Mouse (Mus musculus) heart, postnatal 10 days (tissue): ENCODE results near the gene Ahnak2. TPM values are rescaled to one million over a fixed set of nuclear protein-coding genes. Genes with fewer than 3 reads are reported as not detected.

Experiments
- DNase-seq, 2 experiments: peaks; one replicate each; pipeline ENCODE4 v3.0.0; 2021
- intact Hi-C: fragments of 180-260 bp; cut with DNase I; formaldehyde crosslinking; loops from one replicate; pipeline ENCODE4 v1.15.1; 2025
- total RNA-seq, 2 experiments: library from RNA; stranded (reverse); gene quantifications; 2 replicates each; pipeline ENCODE4 v1.2.3; 2021

Gene Ahnak2
- total RNA-seq, 2 experiments from 2014 or later: 13.6 to 17.4 TPM

GRCm38 (mm10) chr12:112764141-112764540, 38.3 kb downstream of the Ahnak2 start:
- no peak for DNase-seq
- intact Hi-C loops: no loop called here

GRCm38 (mm10) chr12:112763176-112763575, 39.3 kb downstream of the Ahnak2 start:
- DNase-seq: no peak
- intact Hi-C loops: no loop called here

DNA sequence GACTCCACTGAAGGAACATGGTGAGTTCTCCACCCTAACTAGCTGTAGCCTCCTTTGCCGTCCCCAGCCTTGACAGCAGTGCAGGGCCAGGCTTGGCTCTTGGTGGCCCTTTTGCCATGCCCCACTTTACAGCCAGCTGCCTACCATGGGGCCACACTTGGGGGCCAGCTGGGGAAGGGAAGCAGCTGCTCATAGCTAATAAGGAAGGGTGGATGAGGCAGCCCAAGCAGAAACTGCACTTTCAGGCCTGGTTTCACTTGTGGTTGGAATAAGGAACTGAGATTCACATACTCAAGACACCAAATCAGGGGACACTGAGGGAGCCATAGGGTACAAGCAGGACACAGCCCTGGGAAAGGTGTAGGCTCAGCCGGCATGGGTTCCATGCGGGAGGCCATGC, 40.4 kb downstream of the Ahnak2 start:
- no peak for DNase-seq
- intact Hi-C loops: no loop called here

DNA sequence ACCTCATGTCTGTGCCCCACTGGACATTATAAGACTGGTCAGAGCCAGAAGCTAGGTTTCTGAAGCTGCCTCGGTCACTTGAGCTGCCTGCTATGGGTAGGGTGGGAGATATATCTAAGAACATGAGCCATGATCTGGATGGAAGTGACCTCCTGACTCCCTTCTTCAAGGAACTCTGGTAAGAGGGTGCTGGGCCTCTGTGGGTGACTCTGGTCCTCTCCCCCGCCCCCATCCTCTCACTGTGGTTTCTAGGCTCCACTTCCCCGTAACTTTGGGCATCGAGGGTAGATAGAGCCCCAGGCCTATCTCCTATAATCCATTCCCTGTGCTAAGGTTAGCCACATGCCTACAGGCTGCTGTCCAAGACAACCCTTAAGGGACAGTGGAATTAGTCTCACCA, 41.0 kb downstream of the Ahnak2 start:
- intact Hi-C loops: no loop called here
- DNase-seq: no peak

- intact Hi-C loops: no loop called here
- no peak for DNase-seq
Observed at GRCm38 (mm10) chr12:112760154-112760926, 42.1 kb downstream of the Ahnak2 start, which contains the start of gene Pld4. Gene Pld4, plus strand, starts transcription at chr12:112760655.

- no peak for DNase-seq
- intact Hi-C loops: no loop called here
Observed at GRCm38 (mm10) chr12:112759471-112759870, 43.0 kb downstream of the Ahnak2 start.

- no peak for DNase-seq
- intact Hi-C loops: no loop called here
Observed at GRCm38 (mm10) chr12:112757896-112758295, 44.6 kb downstream of the Ahnak2 start.

DNA sequence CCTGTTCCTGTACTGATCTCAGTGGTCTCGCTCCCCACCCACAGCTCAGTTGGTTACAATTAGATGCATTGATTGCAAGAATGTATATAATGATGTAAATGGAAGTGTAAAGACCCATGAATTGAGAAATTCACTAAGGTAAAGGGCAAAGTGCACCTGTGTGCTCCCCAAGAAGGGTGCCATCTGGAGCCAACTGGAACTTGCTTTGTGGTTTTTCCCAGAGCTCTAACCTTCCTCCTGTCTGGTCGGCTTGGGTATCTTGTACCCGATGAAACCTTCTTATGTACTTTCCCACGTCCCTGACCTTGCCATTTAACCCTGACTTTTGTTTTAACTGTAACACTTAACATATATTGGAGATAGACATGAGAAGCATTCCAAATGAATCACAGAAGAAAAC, 46.6 kb downstream of the Ahnak2 start:
- intact Hi-C loops: no loop called here
- DNase-seq: no peak

GRCm38 (mm10) chr12:112752399-112752798, 50.1 kb downstream of the Ahnak2 start:
- DNase-seq: no peak
- intact Hi-C loops: no loop called here

DNA sequence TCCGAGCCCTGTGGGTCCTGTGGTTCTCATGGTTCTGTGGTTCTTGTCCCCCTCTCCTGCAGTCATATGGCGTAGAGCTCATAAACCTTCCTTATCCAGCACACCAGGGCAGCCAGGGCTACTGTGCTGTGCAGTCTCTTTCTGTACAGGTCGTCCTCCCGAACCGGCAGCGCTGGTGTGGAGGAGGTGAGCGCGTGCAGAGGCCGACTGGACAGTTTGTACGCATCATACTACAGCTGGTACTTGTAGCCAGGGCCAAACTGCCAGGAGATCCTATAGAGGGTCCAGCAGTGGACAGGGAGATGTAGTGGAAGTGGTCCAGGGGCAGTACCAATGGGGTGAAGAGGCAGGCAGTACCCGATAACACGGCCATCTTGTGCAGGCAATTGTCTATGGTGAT, 51.5 kb downstream of the Ahnak2 start:
- intact Hi-C loops: no loop called here
- no peak for DNase-seq

- DNase-seq: no peak
- intact Hi-C loops: loop anchor here (2.0 kb wide), 1 partner anchor 53 kb away; no protein-coding TSS in a partner anchor
Observed at GRCm38 (mm10) chr12:112747606-112747970, 54.9 kb downstream of the Ahnak2 start.

GRCm38 (mm10) chr12:112746808-112747605, 55.5 kb downstream of the Ahnak2 start:
- peak; percentile 64 to 77 for DNase-seq
- intact Hi-C loops: loop anchor here (1.0 to 2.0 kb wide), 2 partner anchors 54 to 97 kb away; no protein-coding TSS in a partner anchor

GRCm38 (mm10) chr12:112746461-112746807, 56.0 kb downstream of the Ahnak2 start:
- intact Hi-C loops: loop anchor here (1.0 to 2.0 kb wide), 2 partner anchors 54 to 98 kb away; no protein-coding TSS in a partner anchor

GRCm38 (mm10) chr12:112745716-112746115, 56.7 kb downstream of the Ahnak2 start:
- intact Hi-C loops: loop anchor here (1.0 to 2.0 kb wide), 2 partner anchors 55 to 99 kb away; no protein-coding TSS in a partner anchor
- no peak for DNase-seq

More at GRCm38 (mm10) chr12:112746461-112746807, 56.0 kb downstream of the Ahnak2 start:
- DNase-seq: no peak

DNA sequence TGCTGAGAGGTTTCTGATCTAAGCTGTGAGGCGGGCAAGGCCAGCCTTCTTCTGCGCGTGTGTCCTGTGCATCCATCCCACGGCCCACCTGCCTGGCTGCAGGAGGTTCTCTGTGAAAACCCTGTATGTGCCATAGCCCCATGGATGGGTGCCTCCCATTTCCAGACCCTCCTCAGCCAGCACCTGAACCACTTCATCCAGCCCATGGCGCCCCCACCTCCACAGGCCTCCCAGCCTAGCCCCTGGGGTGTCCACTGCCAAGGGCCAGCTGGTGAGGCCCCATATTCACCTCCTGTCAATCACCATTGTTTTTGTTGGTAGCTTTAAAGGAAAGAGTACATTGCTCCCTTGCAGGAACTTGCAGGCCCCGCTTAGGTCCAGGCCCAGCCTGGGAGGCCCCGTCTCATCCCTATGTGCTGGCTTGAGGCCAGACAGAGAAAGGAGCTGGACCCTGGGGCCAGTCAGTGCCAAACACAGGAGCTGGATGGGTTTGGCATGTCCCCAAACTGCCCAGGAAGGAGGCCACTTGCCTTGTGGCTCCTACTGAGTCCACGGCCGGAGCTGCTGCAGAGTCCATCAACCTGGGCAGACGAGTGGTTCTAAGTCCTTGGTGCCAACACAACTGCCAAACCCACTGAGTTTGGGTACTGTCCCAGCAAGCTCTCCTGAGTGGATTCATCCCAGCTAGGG, 57.4 kb downstream of the Ahnak2 start:
- no peak for DNase-seq
- intact Hi-C loops: no loop called here

DNA sequence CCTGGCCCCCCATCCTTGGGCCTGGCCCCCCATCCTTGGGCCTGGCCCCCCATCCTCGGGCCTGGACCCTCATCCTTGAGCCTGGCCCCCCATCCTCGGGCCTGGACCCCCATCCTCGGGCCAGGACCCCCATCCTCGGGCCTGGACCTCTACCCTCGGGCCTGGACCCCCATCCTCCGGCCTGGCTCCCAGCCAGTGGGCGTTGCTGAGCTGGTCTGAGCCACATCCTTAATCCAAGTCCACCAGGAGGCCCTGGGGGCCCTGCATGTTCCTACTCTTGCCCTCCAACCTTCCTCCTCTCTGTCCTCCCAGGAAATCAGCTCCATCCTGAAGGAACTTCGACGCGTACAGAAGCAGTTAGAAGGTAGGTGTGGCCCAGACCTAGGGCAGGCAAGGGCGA, 58.2 kb downstream of the Ahnak2 start:
- intact Hi-C loops: no loop called here
- no peak for DNase-seq

GRCm38 (mm10) chr12:112743168-112743975, 59.1 kb downstream of the Ahnak2 start:
- intact Hi-C loops: loop anchor here (2.0 kb wide), 1 partner anchor 51 kb away; no protein-coding TSS in a partner anchor
- DNase-seq: peak; percentile 92

- intact Hi-C loops: loop anchor here (2.0 kb wide), 1 partner anchor 52 kb away; no protein-coding TSS in a partner anchor
- peak in 1 of 2 experiments; percentile 65 for DNase-seq
Observed at GRCm38 (mm10) chr12:112742768-112743167, 59.7 kb downstream of the Ahnak2 start.

- DNase-seq: no peak
- intact Hi-C loops: no loop called here
Observed at GRCm38 (mm10) chr12:112739023-112739568, 63.4 kb downstream of the Ahnak2 start.
